Mouse (Mus musculus) hindbrain, embryonic 15.5 days (tissue): ENCODE results near the gene Trim28. TPM values are rescaled to one million over a fixed set of nuclear protein-coding genes. Genes with fewer than 3 reads are reported as not detected.

Source experiments
- ATAC-seq: fragments of 200-750 bp; cut with Nextera tagmentation; 2 replicates; pipeline ENCODE4 v1.8.0; 2017; ENCODE audit warnings: low read depth, moderate number of reproducible peaks, moderate TSS enrichment; ENCODE audit not compliant: low FRiP score
- H3K27ac ChIP-seq: fragments of 300-500 bp; sonication (generic); replicated peaks from 2 replicates; pipeline ENCODE4 v1.5.1; 2015; ENCODE audit warnings: mild to moderate bottlenecking, inconsistent platforms
- H3K27me3 ChIP-seq: fragments of 300-500 bp; sonication (generic); 2 replicates; pipeline ENCODE4 v1.6.1; 2015; ENCODE audit warnings: control low read depth, inconsistent platforms
- H3K36me3 ChIP-seq: fragments of 300-500 bp; sonication (generic); 2 replicates; pipeline ENCODE4 v1.6.1; 2015; ENCODE audit warnings: control low read depth, inconsistent platforms
- H3K4me1 ChIP-seq: fragments of 300-500 bp; sonication (generic); replicated peaks from 2 replicates; pipeline ENCODE4 v1.6.1; 2015; ENCODE audit warnings: control low read depth, inconsistent platforms
- H3K4me2 ChIP-seq: fragments of 300-500 bp; sonication (generic); 2 replicates; pipeline ENCODE4 v1.6.1; 2015; ENCODE audit warnings: moderate library complexity, mild to moderate bottlenecking, inconsistent platforms
- H3K4me3 ChIP-seq: fragments of 300-500 bp; sonication (generic); 2 replicates; pipeline ENCODE4 v1.5.1; 2015; ENCODE audit warnings: mild to moderate bottlenecking, inconsistent platforms
- H3K9ac ChIP-seq: fragments of 300-500 bp; sonication (generic); 2 replicates; pipeline ENCODE4 v1.6.1; 2015; ENCODE audit warnings: inconsistent platforms
- H3K9me3 ChIP-seq: fragments of 300-500 bp; sonication (generic); 2 replicates; pipeline ENCODE4 v1.6.1; 2016; ENCODE audit warnings: control low read depth, inconsistent platforms
- WGBS: fragments of 180-500 bp; shearing (Covaris S2); methylation state at CpG from one replicate; pipeline ENCODE4 v1.1.7; 2015; 5-methylcytosine and 5-hydroxymethylcytosine counted together
- polyA plus RNA-seq: library from polyadenylated mRNA; unstranded; fragments of >200 nt; fragmentation: Nextera tagmentation; extraction: Ambion mirVana; gene quantifications from 2 replicates; pipeline ENCODE4 v1.2.1, GENCODE M21; 2015

Gene Trim28
- 217 and 230 TPM in 2 replicates for polyA plus RNA-seq

DNA sequence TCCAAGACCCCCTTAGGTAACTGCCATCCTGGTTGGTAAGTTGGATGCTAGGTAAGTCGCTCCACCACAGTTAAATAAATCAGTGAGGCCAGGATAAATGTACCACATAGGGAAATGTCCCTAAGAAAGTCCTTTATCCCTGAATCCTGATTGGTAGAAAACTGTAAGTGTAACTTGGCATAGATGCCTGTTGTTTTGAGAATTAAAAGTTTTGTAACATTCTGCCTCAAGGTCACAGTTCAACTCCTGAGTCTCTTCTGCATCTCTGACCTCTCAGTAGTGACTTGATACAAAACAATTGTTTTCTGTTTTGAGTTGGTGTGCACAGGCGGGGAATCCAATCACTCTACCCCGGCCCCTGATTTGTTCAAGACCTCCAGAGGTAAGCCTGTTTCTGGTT is at the start of gene Trim28:
TSS of gene Trim28 (plus strand) at position 264 of the 400 bp plus-strand sequence.
- Histone ChIP-seq H3K27me3 (no peaks in the 10 kb centered on the region), H3K27ac (no peak within 1 kb of the TSS), H3K36me3 (peaks cover 6% of the 10 kb centered on the region; the same call in 1 of the 2 replicates), H3K4me3 (no peak within 1 kb of the TSS), H3K4me1 (no peaks in the 10 kb centered on the region), H3K4me2 (no peak within 1 kb of the TSS), H3K9me3 (no peaks in the 10 kb centered on the region), H3K9ac (no peak within 1 kb of the TSS)
- no peak for ATAC-seq
- WGBS, result 87% methylated on average over 3 of the region's 3 CpGs

DNA sequence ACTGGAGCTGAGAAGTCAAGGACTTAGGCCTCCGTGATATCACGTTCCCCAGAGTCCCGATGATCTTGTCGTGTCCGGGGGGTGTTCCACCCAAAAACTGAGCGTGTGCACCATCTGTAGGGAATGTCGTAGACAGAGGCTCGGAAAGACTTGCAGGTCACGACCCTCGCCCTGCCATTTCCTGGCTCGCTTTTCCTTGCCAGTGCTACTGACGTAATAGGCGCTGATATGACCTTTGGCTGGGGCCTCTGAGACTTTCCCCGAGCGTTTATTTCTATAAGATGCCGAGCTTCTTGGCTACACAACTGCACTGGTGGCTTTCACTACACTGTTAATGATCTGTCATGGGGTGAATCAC is 49.1 kb upstream of the Trim28 start:
- Histone ChIP-seq H3K27ac (peak overlapping the region; percentile 85), H3K9ac (peak overlapping the region; percentile 48), H3K4me1 (peaks cover 8% of the 10 kb centered on the region), H3K4me2 (peak overlapping the region; percentile 79), H3K9me3 (no peaks in the 10 kb centered on the region), H3K27me3 (no peaks in the 10 kb centered on the region), H3K36me3 (no peaks in the 10 kb centered on the region), H3K4me3 (peak overlapping the region; percentile 47)
- ATAC-seq, result no peak; the same call in 1 of the 2 replicates
- WGBS, result 9% methylated on average over 16 of the region's 16 CpGs

DNA sequence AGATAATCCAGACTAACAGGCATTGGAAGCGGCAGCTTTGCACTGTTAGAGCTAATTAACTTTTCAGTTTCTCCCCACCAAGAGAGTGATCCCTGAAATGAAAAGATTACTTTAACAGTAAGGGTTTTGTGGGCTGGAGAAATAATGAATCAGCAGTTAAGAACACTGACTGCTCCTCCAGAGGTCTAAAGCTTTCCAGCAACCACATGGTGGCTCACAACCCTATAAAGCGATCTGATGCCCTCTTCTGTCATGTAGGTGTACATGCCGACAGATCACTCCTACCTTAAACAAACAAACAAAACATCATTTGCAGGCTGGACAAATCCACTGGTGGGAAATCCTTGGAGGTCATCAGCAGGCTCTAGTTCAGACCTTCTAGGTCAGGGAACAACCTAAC is 44.0 kb upstream of the Trim28 start:
- H3K9ac ChIP-seq, result no peak overlapping the region
- H3K4me1 ChIP-seq, result peaks cover 4% of the 10 kb centered on the region
- no peak overlapping the region for H3K4me3 ChIP-seq
- no peak for ATAC-seq
- H3K9me3 ChIP-seq, result no peaks in the 10 kb centered on the region
- H3K36me3 ChIP-seq, result no peaks in the 10 kb centered on the region
- H3K27me3 ChIP-seq, result no peaks in the 10 kb centered on the region
- H3K27ac ChIP-seq, result no peak overlapping the region
- H3K4me2 ChIP-seq, result no peak overlapping the region
- 54% methylated on average over 3 of the region's 3 CpGs for WGBS

DNA sequence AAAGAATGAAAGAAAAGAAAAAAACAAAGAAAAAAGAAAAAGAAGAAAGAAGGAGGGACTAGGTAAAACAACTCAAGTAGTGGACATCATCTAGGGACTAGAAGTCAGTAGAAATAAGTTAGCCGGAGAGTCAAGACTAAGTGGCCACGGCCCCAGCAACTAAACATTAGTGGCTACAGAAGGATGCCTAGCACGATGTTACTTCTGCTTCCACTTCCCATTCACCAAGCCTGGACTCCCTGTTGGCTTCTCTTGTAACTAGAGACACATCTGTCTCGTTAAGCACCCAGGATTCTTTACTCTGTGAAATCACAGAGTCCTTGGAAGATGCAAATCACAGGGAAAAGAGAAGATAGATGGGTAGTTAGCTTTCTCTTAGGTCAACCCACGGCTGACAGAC is 41.4 kb upstream of the Trim28 start:
- Histone ChIP-seq H3K36me3 (no peaks in the 10 kb centered on the region), H3K9me3 (no peaks in the 10 kb centered on the region), H3K4me1 (peaks cover 3% of the 10 kb centered on the region; the same call in 1 of the 2 replicates), H3K4me3 (no peak overlapping the region), H3K9ac (no peak overlapping the region), H3K27ac (no peak overlapping the region), H3K4me2 (no peak overlapping the region), H3K27me3 (no peaks in the 10 kb centered on the region)
- no peak for ATAC-seq
- 73% methylated on average over 5 of the region's 5 CpGs for WGBS

DNA sequence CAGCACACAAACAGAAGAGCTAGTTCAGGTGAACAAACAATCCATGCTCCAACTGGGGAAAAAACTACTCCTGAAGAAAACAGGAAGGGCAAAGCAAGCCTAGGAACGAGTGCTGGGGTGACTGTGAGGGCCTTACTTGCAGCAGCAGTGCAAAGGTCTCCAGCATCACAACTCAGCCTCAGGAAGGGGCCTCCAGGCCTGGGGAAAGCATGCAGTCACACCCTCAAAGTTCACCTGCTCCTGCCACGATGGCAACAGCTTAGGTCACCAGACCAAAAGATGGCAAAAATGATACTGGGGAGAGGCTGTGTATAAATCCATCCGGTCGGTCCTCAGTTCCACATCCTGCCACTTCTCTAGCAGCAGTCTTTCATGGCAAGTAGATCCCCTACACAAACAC is 40.0 kb upstream of the Trim28 start:
- peaks cover 3% of the 10 kb centered on the region; the same call in 1 of the 2 replicates for H3K4me1 ChIP-seq
- no peak overlapping the region for H3K9ac ChIP-seq
- 83% methylated on average over 4 of the region's 4 CpGs for WGBS
- no peaks in the 10 kb centered on the region for H3K27me3 ChIP-seq
- no peaks in the 10 kb centered on the region for H3K9me3 ChIP-seq
- ATAC-seq, result no peak
- H3K36me3 ChIP-seq, result no peaks in the 10 kb centered on the region
- H3K27ac ChIP-seq, result no peak overlapping the region
- no peak overlapping the region for H3K4me2 ChIP-seq
- no peak overlapping the region for H3K4me3 ChIP-seq

DNA sequence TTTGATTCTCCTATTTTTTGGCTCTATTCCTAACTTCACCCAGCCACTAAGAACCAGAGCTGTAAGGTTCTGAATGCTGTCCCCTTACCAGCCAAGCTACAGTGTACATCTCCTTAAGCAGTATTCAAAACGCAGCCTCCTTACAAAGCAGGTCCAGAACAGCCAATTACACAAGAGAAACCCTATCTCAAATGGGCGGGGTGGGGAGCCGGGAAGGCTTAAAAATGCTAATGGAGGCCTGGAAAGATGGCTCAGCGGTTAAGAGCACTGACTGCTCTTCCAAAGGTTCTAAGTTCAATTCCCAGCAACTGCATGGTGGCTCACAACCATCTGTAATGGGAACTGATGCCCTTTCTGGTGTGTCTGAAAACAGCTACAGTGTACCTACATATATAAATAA is 39.2 kb upstream of the Trim28 start:
- H3K4me3 ChIP-seq, result no peak overlapping the region
- WGBS, result 14% methylated on average over 4 of the region's 4 CpGs
- H3K9me3 ChIP-seq, result no peaks in the 10 kb centered on the region
- H3K27me3 ChIP-seq, result no peaks in the 10 kb centered on the region
- H3K4me2 ChIP-seq, result no peak overlapping the region
- no peak for ATAC-seq
- peaks cover 6% of the 10 kb centered on the region for H3K4me1 ChIP-seq
- no peak overlapping the region for H3K27ac ChIP-seq
- H3K9ac ChIP-seq, result no peak overlapping the region
- H3K36me3 ChIP-seq, result no peaks in the 10 kb centered on the region

DNA sequence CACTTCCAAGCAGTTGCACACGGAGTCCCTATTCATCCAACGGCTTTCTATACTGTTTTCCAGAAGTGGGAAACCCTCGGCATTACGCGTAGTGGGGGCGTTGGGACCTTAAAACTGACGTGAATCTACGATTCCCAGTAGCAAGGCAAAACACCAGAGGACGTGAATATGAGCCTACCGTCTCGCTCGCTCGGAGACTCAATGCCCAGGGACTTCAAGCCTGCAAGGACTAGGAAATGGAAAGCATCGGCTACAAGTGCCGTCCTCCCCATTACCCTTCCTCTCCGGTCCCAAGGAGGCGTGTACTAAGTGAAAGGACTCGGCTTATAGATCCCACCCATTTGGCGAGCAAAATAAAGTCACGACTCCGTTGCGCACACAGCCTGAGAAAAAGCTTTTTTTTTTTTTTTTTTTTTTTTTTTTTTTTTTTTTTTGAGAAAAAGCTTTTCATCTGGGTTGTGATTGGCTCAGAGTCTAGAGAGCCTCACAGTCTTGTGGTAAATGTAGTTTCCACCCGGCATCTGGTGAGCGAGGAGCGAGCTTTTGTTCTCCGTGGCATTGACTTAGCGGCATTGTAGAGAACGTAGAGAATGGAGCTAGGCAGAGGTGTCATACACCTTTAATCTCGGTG is 37.3 kb upstream of the Trim28 start:
- Histone ChIP-seq H3K4me3 (peak overlapping the region; percentile 47), H3K9me3 (no peaks in the 10 kb centered on the region), H3K9ac (peak overlapping the region; percentile 51), H3K27ac (peak overlapping the region; percentile 86), H3K27me3 (no peaks in the 10 kb centered on the region), H3K36me3 (no peaks in the 10 kb centered on the region), H3K4me1 (peaks cover 15% of the 10 kb centered on the region), H3K4me2 (peak overlapping the region; percentile 67)
- 2% methylated on average over 29 of the region's 29 CpGs for WGBS
- ATAC-seq, result peak; percentile 76

DNA sequence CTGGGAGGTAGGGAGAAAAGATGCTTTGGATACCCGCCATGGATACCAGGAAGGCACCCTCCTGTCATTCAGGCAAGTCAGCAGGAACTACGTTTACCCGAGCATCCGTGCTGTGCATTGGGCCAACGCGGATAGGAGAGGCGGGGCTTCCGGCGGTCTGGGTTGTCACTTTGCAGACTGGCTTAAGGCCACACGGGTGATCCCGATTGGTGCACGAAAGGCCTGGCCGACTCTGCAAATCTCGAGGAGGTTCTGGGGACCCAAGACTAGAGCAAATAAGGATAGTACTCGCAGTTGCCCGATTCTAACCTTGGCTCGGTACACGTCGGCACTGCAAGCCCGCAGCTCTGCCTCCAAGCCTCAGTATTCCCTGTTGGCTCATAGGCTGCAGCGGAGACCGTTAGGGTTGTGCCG is 33.2 kb upstream of the Trim28 start, which contains the start of gene Zfp324:
TSS of gene Zfp324 (plus strand) at position 161 of the 414 bp plus-strand sequence.
- Histone ChIP-seq H3K9ac (peak within 1 kb of the TSS; percentile 88), H3K27ac (peak within 1 kb of the TSS; percentile 94), H3K4me3 (peak within 1 kb of the TSS; percentile 79), H3K36me3 (peaks cover 20% of the 10 kb centered on the region), H3K4me2 (peak within 1 kb of the TSS; percentile 88), H3K9me3 (no peaks in the 10 kb centered on the region), H3K27me3 (no peaks in the 10 kb centered on the region), H3K4me1 (peaks cover 29% of the 10 kb centered on the region)
- ATAC-seq, result peak; percentile 93
- 0% methylated on average over 23 of the region's 23 CpGs for WGBS

DNA sequence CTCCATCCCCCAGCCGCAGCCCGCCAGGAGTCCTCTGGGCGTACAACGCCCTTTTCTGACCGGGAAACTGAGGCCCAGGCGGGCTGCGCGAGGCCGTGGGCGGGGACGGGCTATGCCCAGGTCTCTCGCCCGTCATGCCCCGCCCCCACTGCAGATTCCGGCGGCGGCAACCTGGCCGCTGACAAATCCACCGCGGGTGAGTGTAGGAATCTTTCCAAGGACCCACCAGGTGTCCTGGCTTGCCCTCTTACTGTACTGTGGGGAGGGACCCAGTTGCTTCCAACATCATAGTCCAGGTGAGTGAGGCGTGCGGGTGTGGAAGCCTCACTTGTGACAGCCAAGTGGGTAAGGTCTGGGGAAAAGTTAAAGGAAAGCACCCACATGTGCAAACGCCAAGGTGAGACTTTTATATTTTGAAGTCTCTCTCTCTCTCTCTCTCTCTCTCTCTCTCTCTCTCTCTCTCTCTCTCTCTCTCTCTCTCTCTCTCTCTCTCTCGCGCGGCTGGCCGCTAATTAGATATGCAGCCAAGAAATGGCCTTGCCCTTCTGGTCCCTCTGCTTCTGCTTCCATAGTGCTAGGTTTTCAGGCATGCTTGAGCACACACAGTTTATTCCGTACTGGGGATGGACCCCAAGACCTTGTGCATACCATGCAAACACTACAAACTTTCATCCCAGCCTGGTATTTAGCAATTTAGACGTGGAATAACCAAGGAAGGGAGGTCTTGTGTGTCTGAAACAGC is 32.6 kb upstream of the Trim28 start:
- H3K4me3 ChIP-seq, result peak overlapping the region; percentile 79
- peaks cover 26% of the 10 kb centered on the region for H3K36me3 ChIP-seq
- H3K27me3 ChIP-seq, result no peaks in the 10 kb centered on the region
- 0% methylated on average over 28 of the region's 29 CpGs for WGBS
- H3K4me2 ChIP-seq, result peak overlapping the region; percentile 88
- peak overlapping the region; percentile 94 for H3K27ac ChIP-seq
- ATAC-seq, result no peak
- H3K9ac ChIP-seq, result peak overlapping the region; percentile 88
- H3K4me1 ChIP-seq, result peaks cover 27% of the 10 kb centered on the region
- H3K9me3 ChIP-seq, result no peaks in the 10 kb centered on the region

DNA sequence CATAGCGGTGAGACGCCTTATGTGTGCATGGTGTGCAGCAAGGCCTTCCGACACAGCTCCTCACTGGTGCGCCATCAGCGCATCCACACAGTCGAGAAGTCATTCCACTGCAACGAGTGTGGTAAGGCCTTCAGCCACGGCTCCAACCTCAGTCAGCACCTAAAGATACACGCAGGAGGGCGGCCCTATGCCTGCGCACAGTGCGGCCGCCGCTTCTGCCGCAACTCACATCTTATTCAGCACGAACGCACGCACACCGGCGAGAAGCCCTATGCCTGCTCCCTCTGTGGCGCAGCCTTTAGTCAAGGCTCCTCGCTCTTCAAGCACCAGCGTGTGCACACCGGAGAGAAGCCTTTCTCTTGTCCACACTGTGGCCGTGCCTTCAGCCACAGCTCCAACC is 28.0 kb upstream of the Trim28 start:
- Histone ChIP-seq H3K9ac (no peak overlapping the region), H3K4me3 (no peak overlapping the region), H3K27me3 (no peaks in the 10 kb centered on the region), H3K36me3 (peaks cover 40% of the 10 kb centered on the region), H3K4me2 (no peak overlapping the region), H3K4me1 (peaks cover 17% of the 10 kb centered on the region), H3K27ac (no peak overlapping the region), H3K9me3 (no peaks in the 10 kb centered on the region)
- 95% methylated on average over 25 of the region's 25 CpGs for WGBS
- ATAC-seq, result no peak

DNA sequence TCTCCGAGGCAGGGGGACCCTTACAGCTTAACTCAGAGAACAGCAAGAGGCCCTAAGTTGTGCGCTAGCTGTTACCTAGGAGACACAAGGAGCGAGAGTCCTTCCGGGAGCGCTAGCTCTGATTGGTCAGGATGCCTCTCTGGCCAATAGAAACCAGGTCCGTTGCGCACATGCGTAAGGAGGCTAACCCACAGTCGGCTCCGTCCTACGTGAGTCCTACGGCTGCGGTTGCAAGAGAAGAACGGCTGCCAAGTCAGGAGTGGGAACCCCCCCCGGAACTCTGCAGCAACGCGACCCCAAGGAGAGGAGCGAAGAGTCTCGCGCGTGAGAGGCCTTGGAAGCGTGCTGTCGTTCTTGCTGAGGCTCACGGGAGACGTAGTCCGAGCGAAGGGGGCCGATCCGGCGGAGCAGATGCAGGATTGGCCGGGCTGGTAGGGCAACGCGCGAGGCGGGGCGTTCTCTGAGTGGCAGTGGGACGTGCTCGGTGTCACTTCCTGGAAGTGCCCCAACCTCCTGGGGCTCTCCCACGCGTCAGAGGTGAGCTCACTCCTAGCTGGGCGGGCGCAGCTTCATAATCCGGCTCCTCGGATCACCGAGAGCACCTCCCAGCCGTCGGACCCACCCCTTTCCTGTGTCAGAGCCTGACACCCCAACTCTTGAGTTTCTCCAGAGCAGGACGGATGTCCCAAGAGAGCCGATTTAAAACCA is 21.1 kb upstream of the Trim28 start, which contains the start of gene Zfp446:
TSS of gene Zfp446 (plus strand) at position 167 of the 708 bp plus-strand sequence.
- H3K27me3 ChIP-seq, result no peaks in the 10 kb centered on the region
- no peaks in the 10 kb centered on the region for H3K9me3 ChIP-seq
- H3K27ac ChIP-seq, result peak within 1 kb of the TSS; percentile 99
- peak; percentile 98 for ATAC-seq
- H3K4me3 ChIP-seq, result peak within 1 kb of the TSS; percentile 64
- H3K4me2 ChIP-seq, result peak within 1 kb of the TSS; percentile 89
- under 1% methylated on average over 48 of the region's 49 CpGs for WGBS
- no peaks in the 10 kb centered on the region; the same call in 1 of the 2 replicates for H3K36me3 ChIP-seq
- peaks cover 17% of the 10 kb centered on the region for H3K4me1 ChIP-seq
- H3K9ac ChIP-seq, result peak within 1 kb of the TSS; percentile 71
